Comparison of ENCODE assay signal across 8 mouse cellular contexts in genomic region chr8:125996031-125996839, GRCm38 (mm10). TPM values are rescaled to one million over a fixed set of nuclear protein-coding genes. Genes with fewer than 3 reads are reported as not detected.
A peak's percentile ranks its signal among the peaks of the same experiment; 100 is the strongest.
DNase-seq lines count a peak whose midpoint lies in the region; ATAC-seq and TF ChIP-seq lines count a peak whose summit lies in the region.

No protein-coding gene starts in this region.

- TF ChIP-seq CTCF in heart, postnatal 0 days (IDR thresholded peaks at IDR 0.05; ENCODE audit: low read depth) = no peak
- no peak for TF ChIP-seq CTCF in cerebellum, adult 2 months (IDR thresholded peaks at IDR 0.05; ENCODE audit: borderline replicate concordance, insufficient read depth, low read depth, low read length)
- no peak for TF ChIP-seq CTCF in forebrain, postnatal 0 days (IDR thresholded peaks at IDR 0.05; ENCODE audit: low read depth)

- TF ChIP-seq POLR2A in cerebellum, adult 2 months (IDR thresholded peaks at IDR 0.05; ENCODE audit: borderline replicate concordance, insufficient read depth, low read length) = peak; percentile 11; the same call in 1 of the 2 replicates

- peaks cover 65% of the 10 kb centered on the region for H3K27me3 ChIP-seq in heart, postnatal 0 days (ENCODE audit: control insufficient read depth, insufficient read depth, low read length)
- H3K27me3 ChIP-seq in cerebellum, adult 2 months (ENCODE audit: control insufficient read depth, insufficient read depth, low read length) = no peaks in the 10 kb centered on the region
- no peaks in the 10 kb centered on the region; the same call in 1 of the 2 replicates for H3K27me3 ChIP-seq in forebrain, postnatal 0 days (ENCODE audit: insufficient read depth, low read length)

- H3K9me3 ChIP-seq in heart, postnatal 0 days (replicated peaks; ENCODE audit: control insufficient read depth, low read length) = no peaks in the 10 kb centered on the region
- H3K9me3 ChIP-seq in forebrain, postnatal 0 days (ENCODE audit: low read length) = no peaks in the 10 kb centered on the region

- WGBS in heart, postnatal 0 days = 30% methylated on average over 14 of the region's 14 CpGs
- WGBS in cerebellum, adult 2 months = 5% methylated on average over 14 of the region's 14 CpGs
- whole genome bisulfite sequencing in forebrain, postnatal 0 days = 16% methylated on average over 14 of the region's 14 CpGs

- H3K36me3 ChIP-seq in heart, postnatal 0 days (replicated peaks; ENCODE audit: control insufficient read depth, insufficient read depth, low read length) = no peaks in the 10 kb centered on the region
- H3K36me3 ChIP-seq in forebrain, postnatal 0 days (ENCODE audit: insufficient read depth) = no peaks in the 10 kb centered on the region

- peaks cover 10% of the 10 kb centered on the region for H3K4me1 ChIP-seq in heart, postnatal 0 days (ENCODE audit: control insufficient read depth, insufficient read depth)
- H3K4me1 ChIP-seq in cerebellum, adult 2 months (ENCODE audit: control insufficient read depth, insufficient read depth, low read length) = peaks cover 7% of the 10 kb centered on the region; the same call in 1 of the 2 replicates
- H3K4me1 ChIP-seq in forebrain, postnatal 0 days (ENCODE audit: insufficient read depth) = peaks cover 22% of the 10 kb centered on the region

- no peak for DNase-seq in heart, postnatal 0 days (ENCODE audit: low spot score)
- no peak for DNase-seq in heart, adult 11 months
- DNase-seq in cerebellum, adult 2 months = peak; percentile 76
- DNase-seq in forebrain, postnatal 0 days = peak; percentile 18
- DNase-seq in kidney, postnatal 4 days = peak; percentile 40 to 51
- DNase-seq in skeletal muscle tissue, adult 2 months (ENCODE audit: low read depth, low spot score) = peak; percentile 7
- DNase-seq in c-Kit-positive CD71-positive TER-119-positive erythroid progenitor cells, embryonic 14.5 days (ENCODE audit: low spot score) = no peak

- peak overlapping the region; percentile 53 for H3K4me3 ChIP-seq in heart, postnatal 0 days (ENCODE audit: low read depth, low read length)
- H3K4me3 ChIP-seq in cerebellum, adult 2 months (replicated peaks; ENCODE audit: insufficient read depth, low read depth, low read length) = peak overlapping the region; percentile 89
- peak overlapping the region; percentile 64 for H3K4me3 ChIP-seq in forebrain, postnatal 0 days (ENCODE audit: low read depth, low read length)

- no peak for ATAC-seq in heart, postnatal 0 days (ENCODE audit: insufficient read depth, low read depth)
- no peak for ATAC-seq in forebrain, postnatal 0 days
- ATAC-seq in erythroblast, adult 5-6 weeks (replicated peaks; ENCODE audit: low FRiP score, poor library complexity, severe bottlenecking) = no peak

- no peak overlapping the region for H3K9ac ChIP-seq in heart, postnatal 0 days (replicated peaks; ENCODE audit: low read depth, low read length)
- H3K9ac ChIP-seq in forebrain, postnatal 0 days = peak overlapping the region; percentile 84

- H3K4me2 ChIP-seq in heart, postnatal 0 days (ENCODE audit: low read depth, low read length) = peak overlapping the region; percentile 85; the same call in 1 of the 2 replicates
- H3K4me2 ChIP-seq in forebrain, postnatal 0 days (ENCODE audit: low read depth) = peak overlapping the region; percentile 82

- no peak overlapping the region for H3K27ac ChIP-seq in heart, postnatal 0 days (ENCODE audit: low read depth)
- H3K27ac ChIP-seq in cerebellum, adult 2 months (ENCODE audit: insufficient read depth, low read length) = peak overlapping the region; percentile 97
- H3K27ac ChIP-seq in forebrain, postnatal 0 days (ENCODE audit: low read depth, low read length) = no peak overlapping the region

- TF ChIP-seq EP300 in heart, postnatal 0 days (IDR thresholded peaks at IDR 0.05; ENCODE audit: low read depth) = no peak

RNA-seq across cellular contexts. Expression of gene Kcnk1, which starts 1.3 kb away (rescaled TPM):
- total RNA-seq in heart, postnatal 0 days (2014; rRNA removed; ENCODE audit: low replicate concordance) = 0.12 and 10.5 TPM in 2 replicates
- polyA plus RNA-seq in heart, postnatal 0 days (2015; fragmentation: Nextera tagmentation; extraction: Ambion mirVana) = 0.55 and 0.78 TPM in 2 replicates
- 206 and 213 TPM in 2 replicates for polyA plus RNA-seq in cerebellum, adult 2 months (2012; rRNA removed)
- total RNA-seq in forebrain, postnatal 0 days (2014; rRNA removed) = 43.6 and 43.9 TPM in 2 replicates
- 32.3 and 38.8 TPM in 2 replicates for polyA plus RNA-seq in forebrain, postnatal 0 days (2015; fragmentation: Nextera tagmentation; extraction: Ambion mirVana)
- total RNA-seq in erythroblast, adult 5-6 weeks (2015; ENCODE audit: low replicate concordance) = not detected in 2 replicates
- not detected in 2 replicates for total RNA-seq in erythroblast, adult 5-6 weeks (2017; ENCODE audit: low replicate concordance)

Comparison
In these comparisons a context has a peak if more than half of its experiments do, and no peak if none do; other contexts are left out.
1. DNase-seq: peak in cerebellum, adult 2 months (2 of 2), forebrain, postnatal 0 days (single experiment), kidney, postnatal 4 days (2 of 2) and skeletal muscle tissue, adult 2 months (single experiment); none in heart, postnatal 0 days (single experiment), heart, adult 11 months (single experiment) and c-Kit-positive CD71-positive TER-119-positive erythroid progenitor cells, embryonic 14.5 days (single experiment).
2. Peak in every context shown above with its lines, with median percentiles within 50 percentile points of each other: H3K4me3 ChIP-seq.